Mouse (Mus musculus): Measurements from ENCODE around the gene Nrp1.

Nrp1 gene

GRCm38 (mm10) chr8:128471186-128471585, 112.8 kb downstream of the Nrp1 start:
- DNase-seq, result no peak

GRCm38 (mm10) chr8:128472871-128473270, 114.5 kb downstream of the Nrp1 start:
- DNase-seq, result no peak

- DNase-seq, result no peak
These were observed 115.2 kb downstream of the Nrp1 start for GRCm38 (mm10) chr8:128473456-128474239.

- DNase-seq, result no peak
These were observed 116.2 kb downstream of the Nrp1 start for GRCm38 (mm10) chr8:128474614-128475013.

GRCm38 (mm10) chr8:128476206-128476605, 117.8 kb downstream of the Nrp1 start:
- DNase-seq, result no peak

GRCm38 (mm10) chr8:128478017-128478416, 119.6 kb downstream of the Nrp1 start:
- no peak for DNase-seq

GRCm38 (mm10) chr8:128479309-128480013, 121.1 kb downstream of the Nrp1 start:
- DNase-seq, result no peak

- DNase-seq, result no peak
These were observed 122.7 kb downstream of the Nrp1 start for GRCm38 (mm10) chr8:128480896-128481665.

- no peak for DNase-seq
These were observed 124.9 kb downstream of the Nrp1 start for GRCm38 (mm10) chr8:128483344-128483743.

GRCm38 (mm10) chr8:128484720-128485124, 126.3 kb downstream of the Nrp1 start:
- DNase-seq, result no peak

- DNase-seq, result no peak
These were observed 127.6 kb downstream of the Nrp1 start for GRCm38 (mm10) chr8:128486043-128486442.

GRCm38 (mm10) chr8:128487966-128488931, 129.8 kb downstream of the Nrp1 start:
- DNase-seq, result no peak

GRCm38 (mm10) chr8:128489351-128489750, 130.9 kb downstream of the Nrp1 start:
- DNase-seq, result no peak

- DNase-seq, result peak; percentile 2
These were observed 133.0 kb downstream of the Nrp1 start for GRCm38 (mm10) chr8:128491126-128492067.

- no peak for DNase-seq
These were observed 135.4 kb downstream of the Nrp1 start for GRCm38 (mm10) chr8:128493801-128494200.

GRCm38 (mm10) chr8:128498836-128499235, 140.4 kb downstream of the Nrp1 start:
- no peak for DNase-seq

GRCm38 (mm10) chr8:128504136-128504829, 145.9 kb downstream of the Nrp1 start:
- no peak for DNase-seq

- no peak for DNase-seq
These were observed 147.5 kb downstream of the Nrp1 start for GRCm38 (mm10) chr8:128505866-128506265.

- DNase-seq, result no peak
These were observed 150.3 kb downstream of the Nrp1 start for GRCm38 (mm10) chr8:128508723-128509122.

GRCm38 (mm10) chr8:128511021-128511420, 152.6 kb downstream of the Nrp1 start:
- DNase-seq, result no peak

Measured in cerebellum, adult 11 months (tissue).